Mouse (Mus musculus): ENCODE results near the gene Olfr55.
"Not testable (repeated sequence)": the region's sequence is repeated elsewhere in the genome, so short reads cannot be mapped to it uniquely, and the experiment has no call there.

Gene Olfr55

DNA sequence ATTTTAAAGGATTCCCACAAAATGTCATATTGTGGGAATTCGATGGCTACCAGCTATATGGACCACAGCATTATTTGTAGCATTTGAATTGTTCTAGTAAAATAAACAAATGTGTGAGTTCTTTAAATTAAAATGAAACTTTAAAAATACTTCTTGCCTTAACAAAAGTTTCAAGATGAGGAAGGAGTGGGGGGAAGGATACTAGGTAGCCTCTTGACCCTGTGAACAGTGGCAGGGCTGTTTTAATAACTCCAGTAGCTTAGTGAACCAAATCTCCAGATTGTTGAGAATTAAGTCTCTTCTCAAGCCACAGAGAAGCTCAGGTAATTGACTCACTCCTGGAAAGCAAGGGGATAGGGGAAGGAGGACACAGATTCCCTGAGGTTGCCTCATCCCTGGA is at the start of gene Olfr55:
Gene Olfr55 (plus strand): TSS at position 301 of the 400 bp plus-strand sequence.
- DNase-seq (ENCODE audit: low spot score in 2 of 2) = not testable (repeated sequence)

DNA sequence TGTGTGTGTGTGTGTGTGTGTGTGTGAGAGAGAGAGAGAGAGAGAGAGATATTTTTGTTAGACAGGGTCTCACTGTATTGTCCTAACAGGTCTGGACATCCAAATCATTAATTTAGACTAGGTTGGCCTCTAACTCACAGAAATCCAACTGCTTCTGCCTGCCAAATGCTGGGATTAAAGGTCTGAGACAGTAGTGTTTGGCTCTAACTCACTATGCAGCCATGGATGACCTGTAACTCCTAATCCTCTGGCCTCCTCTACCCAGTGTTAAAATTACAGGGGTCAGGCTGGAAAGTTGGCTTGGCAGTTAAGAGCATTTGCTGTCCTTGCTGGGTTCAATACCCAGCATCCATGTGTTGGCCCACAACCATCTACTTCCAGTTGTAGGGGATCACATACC is 43.7 kb upstream of the Olfr55 start:
- DNase-seq (ENCODE audit: low spot score in 2 of 2) = no peak

DNA sequence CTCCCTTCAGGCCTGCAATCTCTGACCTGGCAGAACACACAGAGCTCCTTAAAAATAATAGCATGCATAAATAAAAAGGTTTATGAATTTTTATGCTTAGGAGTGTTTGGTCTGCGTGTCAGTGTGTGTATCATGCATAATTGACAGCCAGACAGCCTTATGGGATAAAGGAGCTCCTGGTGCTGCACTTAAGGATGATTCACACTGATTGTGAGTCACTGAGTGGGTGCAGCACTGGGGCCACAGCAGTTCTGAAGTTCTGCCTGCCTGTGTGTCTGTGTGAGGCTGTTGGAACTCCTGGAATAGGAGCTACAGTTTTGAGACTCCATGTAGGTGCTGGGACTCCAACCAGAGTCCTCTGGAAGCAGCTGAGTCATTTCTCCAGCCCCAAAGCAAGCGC is 42.0 kb upstream of the Olfr55 start:
- DNase-seq (ENCODE audit: low spot score in 2 of 2) = no peak

DNA sequence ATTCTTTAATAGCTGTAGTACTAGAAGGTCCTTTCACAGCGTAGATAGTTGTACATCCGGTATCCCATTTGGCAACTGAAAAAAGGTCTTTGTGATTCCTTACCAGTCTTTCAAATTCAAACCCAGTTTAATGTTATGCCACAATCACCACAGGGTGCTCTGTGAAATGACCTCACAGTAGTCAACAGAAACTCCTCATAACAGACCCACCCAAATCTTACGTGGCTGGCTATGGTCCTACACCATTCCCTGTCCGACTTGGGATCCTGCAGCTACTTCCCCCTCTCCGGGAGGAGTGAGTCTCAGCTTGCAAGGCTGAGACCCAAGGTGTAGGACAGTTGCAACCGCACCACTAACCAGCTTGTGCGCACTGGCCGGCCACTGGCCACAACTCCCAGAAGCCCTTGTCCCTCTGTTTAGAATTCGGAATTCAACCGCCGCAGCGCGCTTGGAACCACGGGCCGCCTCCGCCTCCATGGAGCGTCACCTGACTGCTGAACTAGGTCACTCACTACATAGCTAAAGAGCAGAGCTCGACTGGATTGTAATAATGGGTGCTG is 28.9 kb upstream of the Olfr55 start, which contains the start of gene Morc2b:
Gene Morc2b (minus strand): TSS at position 423 of the 560 bp plus-strand sequence.
- DNase-seq (ENCODE audit: low spot score in 2 of 2) = no peak

DNA sequence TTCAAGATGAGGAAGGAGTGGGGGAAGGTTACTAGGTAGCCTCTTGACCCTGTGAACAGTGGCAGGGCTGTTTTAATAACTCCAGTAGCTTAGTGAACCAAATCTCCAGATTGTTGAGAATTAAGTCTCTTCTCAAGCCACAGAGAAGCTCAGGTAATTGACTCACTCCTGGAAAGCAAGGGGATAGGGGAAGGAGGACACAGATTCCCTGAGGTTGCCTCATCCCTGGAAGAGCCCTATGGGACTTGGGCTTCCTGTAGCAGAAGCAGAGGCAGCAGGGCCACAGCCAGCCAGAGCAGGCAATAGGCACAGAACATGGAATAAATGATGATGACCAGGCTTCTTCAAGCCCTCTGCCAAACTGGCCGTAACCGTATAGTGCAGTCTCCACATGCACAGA is 22.8 kb downstream of the Olfr55 start, which contains the start of gene Olfr239:
Gene Olfr239 (plus strand): TSS at position 301 of the 400 bp plus-strand sequence.
- DNase-seq (ENCODE audit: low spot score in 2 of 2) = not testable (repeated sequence)

DNA sequence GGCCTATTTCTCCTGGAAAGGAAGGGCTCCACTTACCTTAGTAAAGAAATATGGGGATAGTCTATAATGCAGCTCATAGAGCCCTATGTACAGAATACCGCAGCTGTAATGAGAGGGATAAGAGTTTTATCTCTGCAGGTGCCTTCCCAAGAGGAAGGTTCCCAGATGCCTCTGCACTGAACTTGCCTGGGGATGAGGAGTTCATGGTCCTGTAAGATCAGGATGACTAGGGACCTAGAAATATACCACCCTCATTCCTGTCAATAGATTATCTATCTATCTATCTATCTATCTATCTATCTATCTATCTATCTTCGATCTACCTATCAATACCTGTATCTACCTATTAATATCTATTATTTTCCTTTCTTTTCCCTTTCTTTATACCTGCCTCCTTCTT is 53.3 kb downstream of the Olfr55 start, which contains the start of gene Olfr1564:
Gene Olfr1564 (minus strand): TSS at position 101 of the 400 bp plus-strand sequence.
- no peak for DNase-seq (ENCODE audit: low spot score in 2 of 2)
